Mouse (Mus musculus) v-Abl transformed pro-B cells (cell line): ENCODE results near the gene Nr3c2.

Experiments
- in situ Hi-C, 2 experiments: fragments of 400-800 bp; cut with MboI; formaldehyde crosslinking; loops; one replicate each; pipeline ENCODE4 v1.15.1; 2025; ENCODE audit not compliant: unreplicated experiment in 2 of 2

Nr3c2 gene

DNA sequence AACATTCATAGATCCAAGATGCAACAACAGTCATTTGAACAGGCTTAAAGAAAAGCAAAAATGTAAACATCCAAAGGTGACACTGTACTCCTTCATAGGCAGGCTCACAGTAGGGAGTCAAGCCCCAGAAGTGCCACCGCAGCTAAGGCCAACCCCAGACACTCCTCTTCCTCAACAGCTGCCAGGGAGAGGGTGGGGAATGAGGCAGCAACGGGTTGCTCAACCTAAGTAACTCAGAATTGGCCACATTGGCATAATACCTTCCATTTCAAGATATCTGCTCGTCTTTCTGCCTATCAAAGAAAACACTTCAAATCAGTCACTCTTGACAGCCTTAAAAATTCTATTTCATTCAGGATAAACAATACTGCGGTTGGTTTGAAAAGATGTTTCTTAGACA is 392.9 kb downstream of the Nr3c2 start:
- in situ Hi-C loops = no loop called here

GRCm38 (mm10) chr8:77292649-77293048 is 393.4 kb downstream of the Nr3c2 start:
- in situ Hi-C loops = no loop called here

DNA sequence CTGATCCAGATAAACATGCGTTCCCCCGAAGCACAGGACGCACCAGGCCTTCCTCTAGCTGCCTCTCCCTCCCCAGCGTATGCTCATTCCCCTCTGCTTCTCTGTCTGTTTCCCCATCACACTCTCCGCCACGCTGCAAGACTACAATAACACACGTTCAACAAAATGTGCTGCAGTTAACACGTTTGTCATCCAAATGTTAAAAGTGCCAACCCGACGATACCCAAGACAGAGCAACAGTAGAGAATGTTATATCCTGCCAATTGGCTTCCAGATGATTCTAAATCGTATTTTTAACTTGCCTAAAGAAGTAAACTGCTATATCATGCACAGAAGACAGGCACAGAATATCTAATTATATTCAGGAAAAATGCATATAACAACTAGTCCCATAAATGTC is 395.4 kb downstream of the Nr3c2 start:
- in situ Hi-C loops = no loop called here
